Mouse (Mus musculus) urinary bladder, postnatal 36 days (tissue): ENCODE data around the gene Med10.

ENCODE experiments used
- DNase-seq, 2 experiments: peaks; one replicate each; pipeline ENCODE4 v3.0.0; 2022; ENCODE audit warnings: low spot score in 2 of 2, mixed read lengths in 1 of 2

The Med10 gene

DNA sequence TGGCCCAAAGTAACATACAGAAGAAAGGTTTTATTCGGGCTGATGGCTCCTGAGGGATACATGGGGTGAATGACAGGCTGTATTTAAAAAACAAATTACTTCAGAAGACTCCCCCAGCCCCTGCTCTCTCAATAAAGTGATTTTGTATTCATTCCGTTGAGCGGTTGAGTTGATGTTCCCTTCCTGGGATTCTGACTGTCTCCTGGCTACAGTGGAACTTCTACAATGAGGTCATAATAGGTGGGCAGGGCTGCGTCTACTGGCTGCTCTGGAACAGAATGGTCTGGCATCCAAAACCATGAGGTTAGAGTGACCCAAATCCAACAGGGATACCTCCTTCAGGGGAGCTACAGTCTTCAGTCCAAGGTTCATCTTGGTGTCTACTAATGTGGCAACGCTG is at the start of gene Med10:
Med10 (plus strand) TSS at position 301 of the 400 bp plus-strand sequence.
- no peak for DNase-seq

DNA sequence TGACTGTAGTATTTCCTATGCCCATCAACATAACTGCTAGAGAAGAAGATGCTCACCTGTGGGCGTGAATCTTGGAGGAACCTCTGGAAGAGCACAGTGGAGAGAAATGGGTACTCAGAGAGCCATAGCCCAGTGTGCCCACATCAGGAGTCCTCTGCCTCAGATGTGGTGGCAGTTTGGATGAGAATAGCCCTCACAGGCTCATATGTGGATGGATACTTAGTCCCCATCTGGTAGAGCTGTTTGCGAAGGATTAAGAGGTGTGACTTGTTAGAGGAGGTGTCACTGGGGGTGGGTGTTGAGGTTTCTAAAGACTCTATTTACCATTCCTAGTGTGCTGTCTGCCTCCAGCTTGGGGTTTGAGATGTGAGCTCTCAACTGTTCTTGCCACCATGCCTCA is 49.3 kb upstream of the Med10 start:
- no peak for DNase-seq

- DNase-seq = no peak
Measured at GRCm38 (mm10) chr13:69758979-69759378, 43.2 kb upstream of the Med10 start.

- DNase-seq = peak in 1 of 2 experiments; percentile 40
Measured at GRCm38 (mm10) chr13:69761393-69761792, 40.8 kb upstream of the Med10 start.

GRCm38 (mm10) chr13:69764646-69765045 is 37.5 kb upstream of the Med10 start:
- DNase-seq = no peak

DNA sequence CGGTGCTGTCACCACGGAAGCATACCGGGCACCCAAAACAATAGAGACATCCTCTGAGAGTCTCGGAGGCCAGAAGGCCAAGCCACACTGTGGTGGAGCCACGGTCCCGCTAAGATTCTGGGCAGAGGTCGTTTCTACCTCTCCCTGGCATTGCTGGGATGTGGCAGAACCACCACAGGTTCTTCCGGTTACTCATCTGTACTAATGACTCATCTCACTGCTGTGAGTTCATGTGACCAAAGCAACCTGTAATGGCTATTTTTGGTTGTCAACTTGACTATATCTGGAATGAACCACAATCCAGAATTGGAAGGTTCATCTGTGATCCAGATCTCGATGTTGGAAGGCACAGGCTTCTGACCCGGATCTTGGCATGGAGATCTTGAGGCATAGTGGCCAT is 34.0 kb upstream of the Med10 start:
- DNase-seq = no peak

- no peak for DNase-seq
Measured at GRCm38 (mm10) chr13:69770538-69771456, 31.4 kb upstream of the Med10 start.

- no peak for DNase-seq
Measured at GRCm38 (mm10) chr13:69772358-69772757, 29.8 kb upstream of the Med10 start.

GRCm38 (mm10) chr13:69778221-69778620 is 24.0 kb upstream of the Med10 start:
- DNase-seq = no peak

DNA sequence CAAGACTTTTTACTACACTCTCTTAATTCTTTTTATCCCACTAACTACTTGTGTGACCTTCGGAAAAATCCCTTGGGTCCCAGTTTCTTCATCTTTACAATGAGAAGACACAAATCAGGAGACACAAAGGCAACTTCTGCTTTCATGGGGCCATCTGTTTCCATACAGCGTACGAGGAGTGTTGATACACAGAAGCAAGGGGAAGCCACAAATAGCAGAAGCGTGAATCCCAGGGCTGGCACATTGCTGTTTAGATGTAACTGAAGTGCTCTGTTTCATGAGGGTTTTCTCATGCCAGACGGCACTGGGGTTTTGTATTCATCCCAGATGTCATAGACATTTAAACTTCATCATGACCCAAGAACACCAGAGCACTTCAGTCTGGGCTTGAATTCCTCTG is 13.5 kb upstream of the Med10 start:
- no peak for DNase-seq

GRCm38 (mm10) chr13:69791814-69792213 is 10.4 kb upstream of the Med10 start:
- DNase-seq = no peak

GRCm38 (mm10) chr13:69792541-69793009 is 9.6 kb upstream of the Med10 start:
- DNase-seq = no peak

- DNase-seq = no peak
Measured at GRCm38 (mm10) chr13:69794808-69795207, 7.4 kb upstream of the Med10 start.

DNA sequence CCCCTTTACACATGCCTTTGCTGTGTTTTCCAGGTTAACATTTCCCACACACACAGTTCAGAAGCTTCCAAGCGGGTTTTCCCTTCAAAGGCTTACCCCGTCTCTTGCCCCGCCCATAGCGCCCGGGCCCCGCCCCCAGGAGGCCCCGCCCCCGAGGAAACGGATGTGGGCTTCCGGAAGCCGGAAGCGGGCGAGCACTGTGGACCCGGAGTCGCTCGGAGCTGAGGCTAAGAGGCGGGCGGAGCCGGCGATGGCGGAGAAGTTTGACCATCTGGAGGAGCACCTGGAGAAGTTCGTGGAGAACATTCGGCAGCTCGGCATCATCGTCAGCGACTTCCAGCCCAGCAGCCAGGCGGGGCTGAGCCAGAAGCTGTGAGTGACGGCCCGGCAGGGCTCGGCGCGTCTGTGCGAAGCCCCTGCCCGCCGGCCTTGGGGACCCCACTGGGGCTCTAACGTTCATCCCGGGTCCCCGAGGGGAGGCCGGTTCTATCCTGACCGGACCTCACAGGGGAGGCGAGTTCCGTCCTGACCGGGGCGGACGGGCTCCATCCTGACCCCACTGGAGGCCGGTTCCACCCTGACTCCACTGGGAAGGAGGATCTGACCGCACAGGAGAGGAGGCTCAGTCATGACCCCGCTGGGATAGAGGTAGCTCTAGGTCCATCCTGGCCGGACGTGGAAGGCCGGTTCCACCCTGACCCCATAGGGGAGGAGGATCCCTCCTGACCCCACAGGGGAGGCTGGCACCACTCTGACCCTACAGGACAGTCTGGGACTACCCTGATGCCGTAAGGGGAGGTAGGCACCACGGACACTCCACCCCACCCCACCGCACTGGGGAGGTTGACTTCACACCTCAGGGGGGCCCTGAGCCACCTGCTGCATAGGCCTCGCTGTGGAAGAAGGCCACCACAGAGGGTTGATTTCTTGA is 7.8 kb downstream of the Med10 start:
- DNase-seq = peak; percentile 76 to 87

DNA sequence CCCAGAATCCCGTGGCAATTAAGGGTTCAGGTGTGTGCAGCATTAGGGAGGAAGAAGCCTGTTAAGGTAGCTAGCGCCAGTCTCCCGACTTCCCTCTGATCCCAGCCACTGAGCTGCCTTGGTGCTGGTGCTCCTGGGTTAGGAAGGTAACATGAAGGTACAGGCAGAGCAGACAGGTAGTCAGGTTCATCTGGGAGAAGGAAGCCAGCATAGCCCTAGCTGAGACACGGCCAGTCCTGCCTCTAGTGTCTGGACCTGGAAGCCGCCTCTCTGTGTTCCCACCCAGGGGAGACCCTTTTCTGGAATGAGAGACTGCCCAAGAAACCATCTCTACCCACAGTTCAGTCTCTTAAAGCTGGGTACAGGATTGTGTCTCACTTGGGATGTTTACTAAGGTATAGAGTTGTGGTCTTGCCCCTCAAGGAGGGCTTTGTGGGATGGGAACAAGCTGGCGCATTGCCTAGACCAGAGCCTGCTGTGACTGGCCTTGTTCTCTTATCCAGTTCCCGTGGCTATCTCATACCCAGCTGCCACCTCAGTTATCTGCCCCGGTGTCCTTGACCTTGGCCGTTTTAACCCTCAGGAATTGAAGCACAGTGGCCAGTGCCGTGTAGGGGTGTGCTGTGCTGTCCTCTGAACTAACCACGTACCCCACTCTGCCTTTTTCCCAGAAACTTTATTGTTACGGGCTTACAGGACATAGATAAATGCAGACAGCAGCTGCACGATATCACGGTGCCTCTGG is 8.9 kb downstream of the Med10 start:
- DNase-seq = no peak

- no peak for DNase-seq
Measured at GRCm38 (mm10) chr13:69813870-69814269, 11.7 kb downstream of the Med10 start.

DNA sequence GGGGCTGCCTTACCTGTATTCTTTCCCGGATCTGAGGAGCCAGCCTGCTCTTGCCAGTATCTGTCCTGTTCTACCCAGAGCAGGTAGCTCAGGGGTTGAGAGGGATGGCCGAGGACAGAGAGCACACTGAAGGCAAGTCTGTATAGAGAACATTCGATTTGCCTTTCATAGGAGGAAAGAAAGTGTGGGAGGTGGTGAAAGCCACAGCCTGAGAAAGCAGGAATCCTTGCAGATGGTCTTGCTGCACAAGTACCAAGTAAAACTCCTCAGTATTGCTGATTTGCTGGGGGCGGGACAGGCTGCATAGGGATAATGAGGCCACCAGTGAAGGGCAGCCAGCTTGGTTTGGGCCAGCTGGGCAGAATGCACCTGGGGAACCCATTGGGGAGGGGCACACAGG is 16.1 kb downstream of the Med10 start:
- DNase-seq = no peak

DNA sequence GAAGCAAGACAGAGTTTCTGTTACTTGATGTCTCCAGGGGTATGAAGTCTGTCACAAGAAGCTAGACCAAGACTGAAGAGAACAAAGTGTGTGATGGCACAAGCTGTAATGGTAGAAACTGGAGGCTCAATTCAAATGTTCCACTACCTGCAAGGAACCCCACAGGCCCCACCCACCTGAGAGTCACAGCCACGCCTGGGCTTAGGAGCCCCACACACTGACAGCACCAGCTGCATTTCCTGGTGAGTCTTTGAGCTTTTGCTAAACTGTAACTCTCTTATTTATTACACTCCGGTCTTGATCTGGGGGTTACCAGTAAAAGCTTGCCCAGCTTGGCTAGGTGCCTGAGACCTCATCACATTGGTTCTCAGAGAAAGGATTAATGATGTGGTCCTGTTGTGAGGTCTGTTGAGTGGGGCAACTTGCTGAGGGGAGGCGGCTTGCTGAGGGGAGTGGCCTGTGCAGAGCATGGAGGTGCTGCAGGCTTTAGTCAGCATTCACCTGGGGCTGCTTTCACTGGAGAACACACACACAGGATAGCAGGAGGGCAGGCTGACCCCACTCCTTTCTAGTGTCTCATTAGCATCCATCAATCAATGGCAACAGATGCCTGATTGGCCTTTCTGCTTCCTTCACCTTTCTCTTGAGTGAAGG is 19.1 kb downstream of the Med10 start:
- DNase-seq = no peak

DNA sequence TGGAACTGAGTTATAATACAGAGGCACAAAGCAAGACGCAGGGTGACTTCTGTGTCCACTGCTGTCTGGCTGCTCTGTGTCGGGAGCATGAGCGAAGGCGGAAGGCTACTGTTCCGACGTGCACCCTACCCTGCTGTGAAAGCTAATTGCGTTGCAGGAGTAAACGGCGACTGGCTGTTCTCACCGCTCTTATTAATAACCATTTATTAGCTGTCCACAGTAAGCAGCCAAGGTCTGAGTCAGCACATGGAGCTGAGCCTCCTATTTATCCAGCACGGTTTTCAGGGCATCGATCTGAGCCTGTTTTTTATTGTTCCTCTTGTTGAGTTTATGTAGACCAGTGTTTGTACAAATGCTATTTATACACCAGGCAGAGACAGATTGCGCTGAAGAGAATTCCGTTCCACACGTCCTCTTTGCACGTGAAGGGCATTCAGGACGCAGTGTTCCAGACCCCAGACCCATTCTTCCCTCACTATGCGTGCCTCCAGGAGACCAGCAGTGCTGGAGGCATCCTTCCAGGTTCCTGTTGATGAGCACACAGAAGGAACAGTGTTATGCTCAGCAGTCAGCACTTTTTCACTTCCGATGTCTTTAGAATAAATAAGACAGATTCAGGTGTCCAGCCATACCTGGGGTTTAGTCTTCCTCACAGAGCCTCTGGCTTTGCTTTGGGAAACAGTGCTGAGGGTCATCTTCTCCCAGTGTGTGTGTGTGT is 21.9 kb downstream of the Med10 start:
- DNase-seq = no peak

- no peak for DNase-seq
Measured at GRCm38 (mm10) chr13:69825396-69826095, 23.4 kb downstream of the Med10 start.
